Mouse (Mus musculus) bone marrow macrophage, adult 2 months (primary cell): ENCODE measurements at regions not wholly inside any gene's neighbourhood (a gene's known extent, or its start where the extent isn't known, plus 50 kb on each side); places are given as distances from the start of the nearest gene placed in this dataset.

Source experiments
- CTCF ChIP-seq: IDR thresholded peaks from 2 replicates; pipeline ENCODE4 v1.5.1; 2012; ENCODE audit warnings: low read depth, mild to moderate bottlenecking, low read length, moderate library complexity
- POLR2A ChIP-seq: IDR thresholded peaks from 2 replicates; pipeline ENCODE4 v1.6.1; 2012; ENCODE audit warnings: mild to moderate bottlenecking, low read depth, low read length, borderline replicate concordance

DNA sequence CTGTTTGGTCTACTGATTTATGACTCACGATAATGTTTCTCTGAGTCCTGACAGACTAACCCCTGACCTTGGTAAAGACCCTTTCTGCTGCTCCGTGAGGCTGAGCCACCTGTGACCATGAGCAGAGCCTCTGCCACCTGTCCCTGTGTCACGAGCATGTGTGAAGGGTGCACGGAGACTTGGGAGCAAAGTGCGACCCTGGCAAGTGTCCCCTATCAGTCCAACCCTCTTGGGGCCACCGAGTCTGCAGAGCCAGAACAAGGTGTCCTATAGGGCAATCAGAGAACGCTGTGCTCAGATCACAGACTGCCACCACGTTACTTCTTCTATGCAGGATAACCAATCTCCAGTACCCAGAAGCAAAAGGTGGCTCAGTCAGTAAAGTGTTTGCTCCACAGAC lies 54.8 kb upstream of the Irs2 start:
- TF ChIP-seq CTCF (no peak), POLR2A (no peak)
